Mouse (Mus musculus) left cerebral cortex, postnatal 36 days (tissue): ENCODE data around the gene Atp6v0b. TPM values are rescaled to one million over a fixed set of nuclear protein-coding genes. Genes with fewer than 3 reads are reported as not detected.
A peak's percentile ranks its signal among the peaks of the same experiment; 100 is the strongest.

ENCODE experiments used
- DNase-seq, 2 experiments: peaks; one replicate each; pipeline ENCODE4 v3.0.0; 2021 to 2022; ENCODE audit warnings: low spot score in 2 of 2, mixed read lengths in 1 of 2
- intact Hi-C: fragments of 180-260 bp; cut with DNase I; formaldehyde crosslinking; loops from one replicate; pipeline ENCODE4 v1.15.1; 2025
- total RNA-seq, 2 experiments: library from RNA; stranded (reverse); gene quantifications; 2 replicates each; pipeline ENCODE4 v1.2.3; 2021

The Atp6v0b gene
- total RNA-seq, 2 experiments from 2014 or later = 432 to 445 TPM

DNA sequence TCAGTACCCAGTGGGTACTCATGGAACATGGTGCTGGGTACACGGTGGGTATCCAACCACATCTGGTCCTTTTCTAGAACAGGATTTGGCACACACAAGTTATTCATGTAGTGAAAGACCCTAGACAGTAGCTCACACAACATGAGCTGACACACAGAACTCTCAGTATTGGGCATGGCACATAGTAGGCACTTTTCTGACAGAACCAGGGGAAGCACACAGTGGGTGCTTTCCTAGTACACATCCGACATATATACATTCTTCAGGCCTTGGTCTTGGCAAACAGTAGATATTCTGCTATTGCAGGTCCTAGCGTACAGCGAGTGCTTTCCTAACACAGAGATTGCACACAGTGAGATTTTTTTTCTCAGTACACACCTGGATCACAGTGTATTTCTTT is 40.9 kb downstream of the Atp6v0b start:
- DNase-seq = no peak
- intact Hi-C loops = no loop called here

DNA sequence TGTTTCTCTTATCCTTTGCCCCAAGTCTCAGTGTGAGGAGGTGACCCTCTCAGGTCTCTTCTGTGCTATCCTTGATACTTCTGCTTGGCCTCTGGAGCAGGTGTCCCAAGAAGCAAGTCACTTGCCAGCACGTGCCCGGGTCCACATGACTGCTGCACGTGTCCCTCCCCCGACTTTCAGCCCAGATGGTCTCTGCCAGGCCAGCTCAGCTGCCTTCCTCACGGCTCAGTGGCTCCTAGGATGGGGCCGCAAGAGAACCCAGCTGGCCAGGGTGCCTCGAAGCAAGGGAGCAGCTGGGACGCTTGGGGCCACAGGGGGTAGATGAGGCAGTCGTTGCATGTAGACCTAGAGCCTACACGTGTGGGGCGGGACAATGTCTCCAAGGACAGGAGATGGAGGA is 41.8 kb downstream of the Atp6v0b start:
- no peak for DNase-seq
- intact Hi-C loops = no loop called here

DNA sequence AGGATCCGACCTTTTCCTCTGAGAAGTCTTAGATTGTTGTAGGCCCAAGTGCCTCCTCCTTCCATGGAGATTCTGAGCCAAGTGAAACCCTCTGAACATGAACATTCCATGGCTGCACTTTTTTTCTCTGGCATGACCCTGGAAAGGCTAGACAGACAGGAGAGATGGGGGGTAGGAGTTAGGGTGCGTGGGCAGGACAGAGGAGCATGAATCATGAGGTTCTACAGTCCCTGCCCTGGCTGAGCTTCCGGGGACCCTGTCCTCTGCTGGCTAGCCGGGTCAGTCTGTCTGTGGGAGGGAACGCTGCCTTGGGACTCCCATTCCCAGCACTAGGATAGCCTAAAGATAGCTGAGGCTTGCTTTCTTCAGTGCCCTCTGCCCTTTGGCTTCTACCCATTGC is 42.7 kb downstream of the Atp6v0b start:
- intact Hi-C loops = no loop called here
- no peak for DNase-seq

DNA sequence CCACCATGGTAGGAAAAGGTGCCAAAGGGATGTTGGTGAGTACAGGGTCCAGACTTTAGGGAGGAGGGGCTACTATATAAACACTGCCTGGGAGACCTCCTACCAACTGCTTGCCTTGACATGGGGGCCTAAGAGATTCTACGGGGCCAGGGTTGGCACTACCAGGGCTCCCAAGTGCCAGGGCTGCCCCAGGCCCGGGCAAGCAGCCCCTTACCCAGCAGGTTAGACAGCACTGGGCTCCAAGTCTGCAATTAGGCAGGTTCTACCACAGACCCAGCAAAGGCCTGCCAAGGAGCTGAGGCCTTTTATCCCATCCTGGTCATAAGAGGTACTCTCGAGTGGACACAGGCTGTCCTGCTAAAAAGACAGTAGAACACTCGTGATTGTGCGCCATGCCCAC is 44.0 kb downstream of the Atp6v0b start:
- no peak for DNase-seq
- intact Hi-C loops = no loop called here

DNA sequence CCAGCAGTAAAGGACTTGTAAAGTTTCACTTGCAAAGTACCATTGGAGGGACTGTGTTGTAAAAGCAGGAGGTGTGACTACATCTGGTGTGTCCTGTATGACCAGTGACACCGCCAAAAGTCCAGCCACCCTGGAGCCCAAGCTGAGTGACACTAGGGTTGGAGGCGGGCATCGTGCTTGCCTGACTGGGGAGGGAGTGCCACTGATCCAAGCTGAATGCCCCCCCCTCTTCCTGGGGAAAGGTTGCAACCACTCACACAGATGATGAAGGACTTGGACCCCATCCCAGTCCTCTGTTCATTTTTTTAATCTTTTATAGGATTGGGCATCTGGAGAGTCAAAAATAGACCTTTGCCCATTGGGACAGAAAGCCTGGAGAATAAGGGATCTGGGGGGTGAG is 45.6 kb downstream of the Atp6v0b start:
- DNase-seq = no peak
- intact Hi-C loops = no loop called here

DNA sequence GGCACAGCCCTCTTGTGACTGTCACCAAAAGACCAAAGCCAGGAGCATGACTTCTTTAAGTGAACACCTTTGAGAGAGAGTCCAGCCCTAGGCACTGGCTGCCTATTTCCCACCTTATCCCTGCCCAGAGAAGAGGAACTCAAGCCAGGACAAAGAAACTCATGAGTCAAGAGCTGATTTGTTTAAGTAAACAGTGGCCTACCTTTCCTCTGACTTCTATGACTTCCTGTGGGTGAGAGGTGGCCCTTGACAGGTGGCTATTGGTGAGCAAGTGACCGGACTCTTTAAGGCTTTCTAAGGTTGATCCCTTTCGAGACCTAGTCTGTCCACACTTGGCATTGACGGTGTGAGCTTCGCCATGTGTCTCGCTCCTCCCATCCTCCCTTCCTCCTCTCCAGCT is 46.3 kb downstream of the Atp6v0b start:
- DNase-seq = no peak
- intact Hi-C loops = no loop called here

DNA sequence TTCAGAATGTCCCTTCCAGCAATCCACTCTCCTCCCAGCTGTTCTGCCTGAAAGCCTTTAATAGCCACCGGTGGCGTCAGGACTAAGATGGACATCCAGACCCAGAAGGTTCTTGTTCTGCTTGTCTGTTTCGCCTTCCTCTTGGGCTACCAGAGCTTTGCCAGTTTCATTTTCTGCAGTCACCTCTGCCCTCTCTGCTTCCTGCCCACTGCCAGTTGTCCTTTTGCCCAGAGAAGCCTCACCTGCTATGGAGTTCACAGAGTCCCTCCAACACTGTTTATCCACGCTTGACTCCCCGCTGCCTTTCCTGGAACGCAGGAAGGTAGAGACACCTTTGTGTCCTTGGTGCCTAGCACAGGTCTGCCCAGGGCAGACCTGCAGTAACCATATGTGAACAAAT is 47.8 kb downstream of the Atp6v0b start:
- intact Hi-C loops = no loop called here
- no peak for DNase-seq

DNA sequence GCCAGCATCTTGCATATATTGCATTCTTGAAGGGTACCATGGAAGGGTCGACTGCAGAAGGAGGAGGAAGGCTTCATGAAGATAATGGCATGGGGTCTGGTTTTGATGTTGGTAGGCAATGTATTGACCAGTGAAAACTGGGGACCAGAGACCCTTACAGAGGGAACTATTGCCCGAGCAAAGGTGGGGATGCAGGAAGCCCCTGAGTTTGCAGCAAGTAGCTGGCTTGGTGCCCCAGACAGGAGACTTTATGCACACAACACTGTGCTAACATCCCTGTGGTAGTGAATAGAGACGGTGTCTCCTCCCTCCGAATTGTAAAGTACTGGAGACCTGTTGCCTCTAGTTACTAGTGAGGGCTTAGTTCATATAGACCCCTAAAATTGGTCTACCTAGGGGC is 49.9 kb downstream of the Atp6v0b start:
- DNase-seq = no peak
- intact Hi-C loops = no loop called here

DNA sequence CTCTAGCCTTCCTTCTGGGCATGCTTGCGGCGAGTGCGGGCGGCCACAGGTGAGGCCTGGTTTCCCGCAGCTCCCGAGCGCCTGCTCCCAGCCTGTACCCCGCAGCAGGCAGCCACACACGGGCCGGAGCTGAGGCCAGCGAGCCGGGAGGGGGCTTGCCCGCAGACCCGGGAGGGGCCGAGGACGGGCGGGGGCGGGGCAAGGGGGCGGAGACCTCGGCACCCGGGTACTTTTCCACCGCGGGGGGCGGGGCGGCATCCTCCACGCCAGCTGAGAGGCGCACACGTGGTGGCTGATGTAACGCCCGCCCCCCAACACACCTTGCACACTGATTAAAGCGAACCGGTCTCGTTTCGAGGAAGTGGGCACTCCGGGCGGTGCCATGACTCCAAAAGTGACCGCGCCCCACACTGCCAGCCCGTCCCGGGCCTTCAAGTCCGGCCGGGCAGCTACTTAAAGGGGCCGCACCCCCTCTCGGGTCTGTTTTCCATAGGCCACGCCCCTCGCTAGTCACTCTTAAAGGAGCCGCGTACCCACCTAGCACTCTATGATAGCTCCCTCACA is 50.8 kb downstream of the Atp6v0b start:
- DNase-seq = peak; percentile 89 to 91
- intact Hi-C loops = no loop called here

DNA sequence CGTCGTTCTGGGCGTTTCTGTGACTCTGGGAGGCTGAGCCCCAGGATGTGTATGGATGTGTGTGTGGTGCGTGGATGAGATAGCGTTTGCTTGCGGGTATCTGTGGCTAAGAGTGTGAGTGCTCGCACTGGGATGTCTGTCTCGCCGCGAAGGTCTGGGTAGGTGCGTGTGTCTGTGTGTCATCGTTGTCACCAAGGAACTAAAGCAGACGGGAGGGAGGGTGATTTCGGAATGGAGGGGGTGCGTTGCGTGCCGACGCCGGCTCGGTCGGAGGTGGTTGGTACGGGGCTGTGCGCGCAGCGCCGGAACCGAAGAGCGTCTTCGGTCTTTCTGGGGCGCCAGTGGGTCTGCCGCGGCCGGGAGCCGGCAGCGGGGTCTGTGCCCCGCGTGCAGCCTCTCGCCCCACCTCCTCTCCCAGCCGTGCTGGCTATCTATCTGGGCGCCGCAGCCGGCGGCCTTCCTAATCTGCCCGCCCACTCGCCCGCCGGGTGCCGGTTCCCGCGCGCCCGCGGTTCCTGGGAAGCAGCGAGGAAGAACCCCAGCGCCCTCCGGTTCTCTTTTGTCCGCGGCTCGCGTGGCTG is 51.5 kb downstream of the Atp6v0b start:
- intact Hi-C loops = loop anchor here (2.0 kb wide), 1 partner anchor 23 kb away; no protein-coding TSS in a partner anchor
- DNase-seq = peak; percentile 70 to 80

DNA sequence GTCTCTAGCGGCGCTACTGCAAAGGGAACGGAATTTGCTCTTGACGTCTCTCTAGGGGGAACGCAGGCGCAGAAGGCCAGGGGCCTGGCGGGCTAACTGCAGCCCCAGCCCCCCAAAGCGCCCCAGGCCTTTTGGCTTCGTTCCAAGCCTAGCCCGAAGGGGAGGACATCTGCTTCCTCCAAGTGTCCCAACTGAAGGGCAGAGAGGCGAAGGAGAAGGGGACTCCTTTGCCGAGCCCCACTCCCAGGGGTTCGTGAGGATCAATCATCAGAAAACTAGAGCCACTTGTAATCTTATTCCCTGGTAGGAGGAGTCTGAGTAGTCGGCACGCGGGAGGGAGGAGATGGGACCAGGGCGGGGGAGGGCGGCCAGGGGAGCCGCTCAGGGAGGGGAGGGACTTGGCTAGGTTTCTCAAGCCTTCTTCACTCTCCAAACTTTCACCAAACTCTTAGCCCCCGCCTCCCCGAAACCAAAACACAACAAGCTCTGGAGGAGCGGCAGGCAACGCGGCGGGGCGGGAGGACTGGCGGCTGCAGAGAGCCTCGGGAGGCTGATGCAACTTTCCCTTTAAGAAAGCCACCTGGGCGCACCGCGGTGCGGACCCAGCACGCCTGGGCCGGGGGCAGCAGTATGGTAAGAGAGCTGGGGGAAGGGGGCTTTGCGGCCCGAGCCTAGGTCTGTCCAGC is 52.1 kb downstream of the Atp6v0b start:
- peak; percentile 57 to 70 for DNase-seq
- intact Hi-C loops = loop anchor here (2.0 to 5.0 kb wide), 2 partner anchors 24 to 87 kb away; no protein-coding TSS in a partner anchor

DNA sequence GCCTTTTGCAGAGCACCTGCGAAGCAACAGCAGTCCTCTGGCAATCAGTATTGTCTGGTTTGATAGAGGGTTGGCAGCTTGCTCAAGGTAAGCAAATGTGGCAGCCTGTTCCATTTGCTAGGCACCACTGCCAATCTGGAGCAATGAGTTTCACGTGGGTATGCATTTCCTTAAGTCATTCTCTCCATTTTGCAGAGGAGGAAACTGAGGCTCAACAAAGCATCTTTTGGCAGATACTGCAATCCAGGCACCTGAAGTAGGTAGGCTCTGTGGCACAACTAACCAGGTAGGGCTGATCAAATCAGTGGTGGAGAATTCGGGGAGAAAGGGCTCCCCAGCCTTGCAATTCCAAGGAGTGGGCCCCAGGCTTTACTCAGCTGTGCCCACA is 52.7 kb downstream of the Atp6v0b start, which contains the start of gene Slc6a9:
TSS of gene Slc6a9 (plus strand) at position 50 of the 388 bp plus-strand sequence.
- intact Hi-C loops = loop anchor here (2.0 to 5.0 kb wide), 2 partner anchors 24 to 88 kb away; no protein-coding TSS in a partner anchor
- no peak for DNase-seq

Other genes starting within 250 kb of the Atp6v0b start
- 10 to 100 TPM; 37.9 to 41.1 TPM for gene Dmap1, start 205.1 kb downstream of the Atp6v0b start, total RNA-seq
- gene Gm12845, start 162.9 kb downstream of the Atp6v0b start, total RNA-seq = not detected
- gene Klf17, start 121.7 kb downstream of the Atp6v0b start, total RNA-seq = not detected
- gene Slc6a9, start 52.8 kb downstream of the Atp6v0b start, total RNA-seq = 10 to 100 TPM; 38.1 to 40.4 TPM
- gene Ccdc24, start 14.8 kb downstream of the Atp6v0b start, total RNA-seq = 1 to 10 TPM in 1 of 2 experiments, under 1 TPM in 1; 0.79 to 1.2 TPM
- gene B4galt2, start 3.8 kb downstream of the Atp6v0b start, total RNA-seq = 100 to 1,000 TPM in 1 of 2 experiments, 10 to 100 TPM in 1; 95.6 to 107 TPM
- 10 to 100 TPM in 1 of 2 experiments, 1 to 10 TPM in 1; 6.6 to 10.8 TPM for gene Dph2, start 4.7 kb upstream of the Atp6v0b start, total RNA-seq
- 100 to 1,000 TPM; 119 to 122 TPM for gene Ipo13, start 27.7 kb upstream of the Atp6v0b start, total RNA-seq
- gene Artn, start 42.4 kb upstream of the Atp6v0b start, total RNA-seq = 1 to 10 TPM; 3.1 TPM
- gene St3gal3, start 247.6 kb upstream of the Atp6v0b start, total RNA-seq = 10 to 100 TPM; 47.0 to 51.5 TPM